Mouse (Mus musculus) hindbrain, postnatal 0 days (tissue): Measurements from ENCODE around the gene Tmem150c. TPM values are rescaled to one million over a fixed set of nuclear protein-coding genes. Genes with fewer than 3 reads are reported as not detected.

Source experiments
- ATAC-seq: fragments of 200-750 bp; cut with Nextera tagmentation; 2 replicates; pipeline ENCODE4 v1.8.0; 2017; ENCODE audit warnings: mild to moderate bottlenecking, moderate TSS enrichment, moderate library complexity
- DNase-seq: peaks from one replicate; pipeline ENCODE4 v3.0.0-alpha.2; 2015; ENCODE audit warnings: low spot score
- H3K27ac ChIP-seq: fragments of 300-500 bp; sonication (generic); 2 replicates; pipeline ENCODE4 v1.5.1; 2014; ENCODE audit warnings: mild to moderate bottlenecking
- H3K27me3 ChIP-seq: fragments of 300-500 bp; sonication (generic); 2 replicates; pipeline ENCODE4 v1.6.1; 2014; ENCODE audit warnings: low read length, mixed read lengths; ENCODE audit not compliant: insufficient read depth
- H3K36me3 ChIP-seq: fragments of 300-500 bp; sonication (generic); 2 replicates; pipeline ENCODE4 v1.6.1; 2014; ENCODE audit warnings: low read length, mixed read lengths; ENCODE audit not compliant: insufficient read depth
- H3K4me1 ChIP-seq: fragments of 300-500 bp; sonication (generic); 2 replicates; pipeline ENCODE4 v1.6.1; 2014; ENCODE audit warnings: antibody characterized with exemption, low read length, mixed read lengths; ENCODE audit not compliant: insufficient read depth
- H3K4me2 ChIP-seq: fragments of 300-500 bp; sonication (generic); 2 replicates; pipeline ENCODE4 v1.6.1; 2014; ENCODE audit warnings: low read depth, mild to moderate bottlenecking, low read length, moderate library complexity, mixed read lengths
- H3K4me3 ChIP-seq: fragments of 300-500 bp; sonication (generic); 2 replicates; pipeline ENCODE4 v1.5.1; 2014; ENCODE audit warnings: low read length
- H3K9ac ChIP-seq: fragments of 300-500 bp; sonication (generic); replicated peaks from 2 replicates; pipeline ENCODE4 v1.6.1; 2014; ENCODE audit warnings: mild to moderate bottlenecking, low read length, moderate library complexity, mixed read lengths
- H3K9me3 ChIP-seq: fragments of 300-500 bp; sonication (generic); 2 replicates; pipeline ENCODE4 v1.6.1; 2016; ENCODE audit warnings: low read length, mixed read lengths
- CTCF ChIP-seq: IDR thresholded peaks from 2 replicates; pipeline ENCODE4 v1.5.1; 2016; ENCODE audit warnings: antibody characterized with exemption, control low read depth, low read depth
- WGBS: fragments of 180-500 bp; shearing (Covaris S2); extraction: QIAGEN DNeasy Blood & Tissue Kit; methylation state at CpG from one replicate; pipeline ENCODE4 v1.1.7; 2014; 5-methylcytosine and 5-hydroxymethylcytosine counted together
- polyA plus RNA-seq: library from polyadenylated mRNA; unstranded; fragments of >200 nt; fragmentation: Nextera tagmentation; extraction: Ambion mirVana; gene quantifications from 2 replicates; pipeline ENCODE4 v1.2.1, GENCODE M21; 2015
- total RNA-seq: library from RNA; depleted of rRNA; stranded (reverse); fragments of >200 nt; gene quantifications from 2 replicates; pipeline ENCODE4 v1.2.3, GENCODE M21; 2014

The Tmem150c gene
- total and polyA plus RNA-seq, 2 experiments from 2014 or later: 32.7 to 59.5 TPM

GRCm38 (mm10) chr5:100043361-100043760 lies 116.2 kb downstream of the Tmem150c start:
- Histone ChIP-seq H3K27ac (no peak overlapping the region), H3K4me1 (peaks cover 28% of the 10 kb centered on the region), H3K4me2 (no peak overlapping the region), H3K4me3 (no peak overlapping the region), H3K9me3 (no peaks in the 10 kb centered on the region), H3K36me3 (no peaks in the 10 kb centered on the region), H3K9ac (no peak overlapping the region), H3K27me3 (no peaks in the 10 kb centered on the region)
- 54% methylated on average over 5 of the region's 5 CpGs for WGBS
- TF ChIP-seq CTCF: peak; percentile 30
- ATAC-seq: no peak
- DNase-seq: peak; percentile 60

- TF ChIP-seq CTCF: no peak
- H3K4me2 ChIP-seq: no peak overlapping the region
Measured at GRCm38 (mm10) chr5:100042467-100042866, 117.1 kb downstream of the Tmem150c start.

GRCm38 (mm10) chr5:100041272-100041671 lies 118.3 kb downstream of the Tmem150c start:
- no peak overlapping the region for H3K9ac ChIP-seq

More at GRCm38 (mm10) chr5:100042467-100042866, 117.1 kb downstream of the Tmem150c start:
- H3K9me3 ChIP-seq: no peaks in the 10 kb centered on the region
- ATAC-seq: no peak
- no peaks in the 10 kb centered on the region for H3K36me3 ChIP-seq
- no peaks in the 10 kb centered on the region for H3K27me3 ChIP-seq
- no peak overlapping the region for H3K27ac ChIP-seq
- 93% methylated on average over 8 of the region's 8 CpGs for WGBS
- H3K9ac ChIP-seq: no peak overlapping the region
- H3K4me1 ChIP-seq: peaks cover 23% of the 10 kb centered on the region
- DNase-seq: no peak
- no peak overlapping the region for H3K4me3 ChIP-seq

GRCm38 (mm10) chr5:100040281-100040784 lies 119.3 kb downstream of the Tmem150c start:
- H3K4me2 ChIP-seq: peak overlapping the region; percentile 88
- no peak for ATAC-seq
- peak overlapping the region; percentile 94 for H3K4me3 ChIP-seq
- TF ChIP-seq CTCF: no peak
- WGBS: 2% methylated on average over 19 of the region's 19 CpGs
- H3K36me3 ChIP-seq: no peaks in the 10 kb centered on the region
- peak overlapping the region; percentile 100 for H3K27ac ChIP-seq
- peak overlapping the region; percentile 96 for H3K9ac ChIP-seq
- DNase-seq: no peak
- no peaks in the 10 kb centered on the region for H3K9me3 ChIP-seq
- peaks cover 23% of the 10 kb centered on the region for H3K4me1 ChIP-seq
- no peaks in the 10 kb centered on the region for H3K27me3 ChIP-seq

More at GRCm38 (mm10) chr5:100041272-100041671, 118.3 kb downstream of the Tmem150c start:
- Histone ChIP-seq H3K4me1 (peaks cover 23% of the 10 kb centered on the region), H3K9me3 (no peaks in the 10 kb centered on the region), H3K27me3 (no peaks in the 10 kb centered on the region), H3K36me3 (no peaks in the 10 kb centered on the region), H3K27ac (no peak overlapping the region), H3K4me3 (peak overlapping the region; percentile 94), H3K4me2 (peak overlapping the region; percentile 88)
- no peak for TF ChIP-seq CTCF
- ATAC-seq (no peak), DNase-seq (no peak)
- 70% methylated on average over 4 of the region's 4 CpGs for WGBS

GRCm38 (mm10) chr5:100039602-100040142 lies 119.9 kb downstream of the Tmem150c start, which contains the start of the genes Hnrnpdl and Enoph1:
Gene Hnrnpdl (minus strand): TSS chr5:100039664.
Gene Enoph1 (plus strand): TSS chr5:100039985.
- peak; percentile 97 for DNase-seq
- Histone ChIP-seq H3K27ac (peak within 1 kb of the TSS; percentile 100), H3K36me3 (peaks cover 4% of the 10 kb centered on the region; the same call in 1 of the 2 replicates), H3K4me3 (peak within 1 kb of the TSS; percentile 94), H3K27me3 (no peaks in the 10 kb centered on the region), H3K9ac (peak within 1 kb of the TSS; percentile 96), H3K4me1 (peaks cover 23% of the 10 kb centered on the region), H3K4me2 (peak within 1 kb of the TSS; percentile 88), H3K9me3 (no peaks in the 10 kb centered on the region)
- WGBS: under 1% methylated on average over 56 of the region's 57 CpGs
- peak; percentile 93 for ATAC-seq
- no peak for TF ChIP-seq CTCF

- H3K27me3 ChIP-seq: no peaks in the 10 kb centered on the region
- peak; percentile 52 for TF ChIP-seq CTCF
- peak overlapping the region; percentile 94 for H3K4me3 ChIP-seq
- ATAC-seq (peak; percentile 79), DNase-seq (peak; percentile 96)
- H3K27ac ChIP-seq: peak overlapping the region; percentile 100
- peaks cover 11% of the 10 kb centered on the region for H3K36me3 ChIP-seq
- H3K4me1 ChIP-seq: peaks cover 21% of the 10 kb centered on the region
- under 1% methylated on average over 91 of the region's 113 CpGs for WGBS
- H3K9me3 ChIP-seq: no peaks in the 10 kb centered on the region
- H3K4me2 ChIP-seq: peak overlapping the region; percentile 88
- H3K9ac ChIP-seq: peak overlapping the region; percentile 96
Measured at GRCm38 (mm10) chr5:100038714-100039601, 120.7 kb downstream of the Tmem150c start.
